Mouse (Mus musculus): ENCODE measurements around the gene 1700020L24Rik. TPM values are rescaled to one million over a fixed set of nuclear protein-coding genes. Genes with fewer than 3 reads are reported as not detected.

The 1700020L24Rik gene
- polyA plus RNA-seq, 2 experiments = 0.33 to 0.57 TPM

DNA sequence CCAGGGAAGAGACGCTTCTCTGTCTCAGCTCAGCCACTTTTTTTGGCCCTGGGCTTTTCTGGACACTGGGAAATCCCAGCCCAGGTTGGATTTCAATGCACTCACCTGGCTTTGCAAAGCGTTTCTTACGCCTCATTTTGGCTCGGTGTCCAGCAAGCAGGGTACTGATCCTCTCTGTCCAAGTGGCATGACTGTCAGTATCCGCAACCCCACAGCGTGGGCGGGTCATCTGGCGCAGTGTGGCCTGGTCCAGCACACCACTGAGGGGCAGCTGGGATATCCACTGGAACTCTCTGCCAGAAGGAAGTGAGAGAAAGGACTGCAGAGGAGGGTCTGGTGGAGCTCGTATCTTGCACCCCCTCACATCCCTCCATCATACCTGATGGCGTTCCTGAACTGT lies 13.8 kb downstream of the 1700020L24Rik start:
- Histone ChIP-seq H3K9me3 (ENCODE audit: control insufficient read depth, low read length) (no peaks in the 10 kb centered on the region), H3K4me3 (replicated peaks; ENCODE audit: low read length) (no peak overlapping the region), H3K36me3 (ENCODE audit: control insufficient read depth, insufficient read depth, low read length) (no peaks in the 10 kb centered on the region), H3K27ac (replicated peaks; ENCODE audit: low read depth, low read length) (no peak overlapping the region), H3K4me2 (replicated peaks; ENCODE audit: low read depth, low read length, severe bottlenecking) (no peak overlapping the region), H3K4me1 (ENCODE audit: control insufficient read depth, insufficient read depth, low read length) (peaks cover 13% of the 10 kb centered on the region), H3K27me3 (ENCODE audit: control insufficient read depth, insufficient read depth, low read length) (0 out of 2 replicates have a peak, but pooled peaks cover 4% of the 10 kb centered on the region), H3K9ac (ENCODE audit: low read depth, low read length, severe bottlenecking) (no peak overlapping the region)
- no peak for TF ChIP-seq POLR2A (IDR thresholded peaks at IDR 0.05; ENCODE audit: borderline replicate concordance, extremely low read depth, insufficient read depth, insufficient read length)
- no peak for ATAC-seq (ENCODE audit: low FRiP score, low read depth)
- WGBS = 85% methylated on average over 10 of the region's 10 CpGs
- DNase-seq (ENCODE audit: low spot score) = no peak

DNA sequence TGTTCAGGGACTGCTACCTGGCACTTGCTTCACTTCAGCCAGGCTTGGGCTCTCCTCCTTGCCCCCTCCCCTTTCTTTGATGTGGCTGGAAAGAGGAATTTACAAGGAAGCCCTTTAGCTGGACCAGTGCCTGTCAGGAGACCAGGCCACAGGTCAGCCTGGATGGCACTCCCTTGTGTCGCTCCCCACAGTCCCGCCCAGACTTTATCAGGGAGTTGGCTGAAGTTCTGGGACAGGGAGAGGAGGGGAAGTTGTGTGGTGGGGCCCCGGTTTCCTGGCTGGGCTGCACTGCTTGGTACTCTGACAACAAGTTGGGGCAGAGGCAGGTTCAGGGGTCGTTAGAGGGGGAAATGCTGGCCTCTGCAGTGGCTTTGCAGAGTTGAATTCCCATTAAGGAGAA lies 17.1 kb downstream of the 1700020L24Rik start:
- 10% methylated on average over 4 of the region's 4 CpGs for WGBS

DNA sequence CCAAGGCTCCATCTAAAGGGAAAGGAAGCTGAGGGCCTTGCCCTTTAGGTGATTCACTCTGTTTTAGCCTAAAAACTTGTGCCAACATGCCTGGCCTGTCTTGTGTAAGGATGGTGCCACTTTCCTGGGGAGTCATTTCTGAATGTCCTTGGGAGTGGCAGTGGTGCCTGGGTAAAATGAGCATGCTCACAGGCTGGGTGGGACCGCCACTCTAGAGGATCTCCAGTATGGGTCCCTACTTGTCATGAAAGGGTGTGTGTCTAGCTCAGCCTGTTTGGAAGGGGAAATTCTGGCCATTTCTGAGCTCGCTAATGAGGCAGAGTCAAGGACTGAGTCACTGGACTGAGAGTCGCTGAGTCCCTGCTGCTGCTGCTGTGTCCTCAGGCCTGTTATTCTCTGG lies 18.1 kb downstream of the 1700020L24Rik start:
- H3K4me2 ChIP-seq (replicated peaks; ENCODE audit: low read depth, low read length, severe bottlenecking) = no peak overlapping the region
- TF ChIP-seq POLR2A (IDR thresholded peaks at IDR 0.05; ENCODE audit: borderline replicate concordance, extremely low read depth, insufficient read depth, insufficient read length) = no peak
- no peak overlapping the region for H3K9ac ChIP-seq (ENCODE audit: low read depth, low read length, severe bottlenecking)
- DNase-seq (ENCODE audit: low spot score) (no peak), ATAC-seq (ENCODE audit: low FRiP score, low read depth) (no peak)
- H3K4me3 ChIP-seq (replicated peaks; ENCODE audit: low read length) = no peak overlapping the region
- no peaks in the 10 kb centered on the region for H3K36me3 ChIP-seq (ENCODE audit: control insufficient read depth, insufficient read depth, low read length)
- no peaks in the 10 kb centered on the region for H3K9me3 ChIP-seq (ENCODE audit: control insufficient read depth, low read length)
- H3K4me1 ChIP-seq (ENCODE audit: control insufficient read depth, insufficient read depth, low read length) = peaks cover 13% of the 10 kb centered on the region
- H3K27me3 ChIP-seq (ENCODE audit: control insufficient read depth, insufficient read depth, low read length) = no peaks in the 10 kb centered on the region
- 64% methylated on average over 3 of the region's 3 CpGs for WGBS
- H3K27ac ChIP-seq (replicated peaks; ENCODE audit: low read depth, low read length) = no peak overlapping the region

More for the DNA sequence above, 17.1 kb downstream of the 1700020L24Rik start:
- no peak overlapping the region for H3K4me3 ChIP-seq (replicated peaks; ENCODE audit: low read length)
- no peaks in the 10 kb centered on the region for H3K27me3 ChIP-seq (ENCODE audit: control insufficient read depth, insufficient read depth, low read length)
- H3K9ac ChIP-seq (ENCODE audit: low read depth, low read length, severe bottlenecking) = no peak overlapping the region
- TF ChIP-seq POLR2A (IDR thresholded peaks at IDR 0.05; ENCODE audit: borderline replicate concordance, extremely low read depth, insufficient read depth, insufficient read length) = no peak
- no peaks in the 10 kb centered on the region for H3K9me3 ChIP-seq (ENCODE audit: control insufficient read depth, low read length)
- DNase-seq (ENCODE audit: low spot score) = no peak
- H3K4me1 ChIP-seq (ENCODE audit: control insufficient read depth, insufficient read depth, low read length) = peaks cover 13% of the 10 kb centered on the region
- no peak overlapping the region for H3K27ac ChIP-seq (replicated peaks; ENCODE audit: low read depth, low read length)
- H3K4me2 ChIP-seq (replicated peaks; ENCODE audit: low read depth, low read length, severe bottlenecking) = no peak overlapping the region
- no peaks in the 10 kb centered on the region for H3K36me3 ChIP-seq (ENCODE audit: control insufficient read depth, insufficient read depth, low read length)
- ATAC-seq (ENCODE audit: low FRiP score, low read depth) = no peak

DNA sequence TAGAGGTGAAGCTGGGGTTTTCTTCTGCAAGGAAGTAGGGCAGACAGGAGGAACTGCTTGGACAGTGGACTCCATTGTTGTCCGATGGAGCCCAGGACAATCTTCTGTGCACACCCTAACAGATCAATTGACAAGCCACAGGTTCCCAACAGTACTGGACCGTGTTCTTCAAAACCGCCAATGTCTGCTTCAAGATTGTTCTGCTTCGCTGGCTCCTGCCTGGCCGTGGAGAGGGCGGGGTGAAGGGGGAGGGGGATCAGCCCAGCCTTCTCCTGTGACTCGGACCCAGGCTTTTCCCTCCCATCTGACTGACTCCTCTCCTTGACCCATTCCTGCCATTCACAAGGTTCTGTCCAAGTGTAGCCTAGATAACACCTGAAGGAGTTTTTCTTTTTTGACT lies 19.8 kb downstream of the 1700020L24Rik start:
- WGBS = 42% methylated on average over 7 of the region's 7 CpGs
- H3K4me1 ChIP-seq (ENCODE audit: control insufficient read depth, insufficient read depth, low read length) = peaks cover 13% of the 10 kb centered on the region
- DNase-seq (ENCODE audit: low spot score) = no peak

DNA sequence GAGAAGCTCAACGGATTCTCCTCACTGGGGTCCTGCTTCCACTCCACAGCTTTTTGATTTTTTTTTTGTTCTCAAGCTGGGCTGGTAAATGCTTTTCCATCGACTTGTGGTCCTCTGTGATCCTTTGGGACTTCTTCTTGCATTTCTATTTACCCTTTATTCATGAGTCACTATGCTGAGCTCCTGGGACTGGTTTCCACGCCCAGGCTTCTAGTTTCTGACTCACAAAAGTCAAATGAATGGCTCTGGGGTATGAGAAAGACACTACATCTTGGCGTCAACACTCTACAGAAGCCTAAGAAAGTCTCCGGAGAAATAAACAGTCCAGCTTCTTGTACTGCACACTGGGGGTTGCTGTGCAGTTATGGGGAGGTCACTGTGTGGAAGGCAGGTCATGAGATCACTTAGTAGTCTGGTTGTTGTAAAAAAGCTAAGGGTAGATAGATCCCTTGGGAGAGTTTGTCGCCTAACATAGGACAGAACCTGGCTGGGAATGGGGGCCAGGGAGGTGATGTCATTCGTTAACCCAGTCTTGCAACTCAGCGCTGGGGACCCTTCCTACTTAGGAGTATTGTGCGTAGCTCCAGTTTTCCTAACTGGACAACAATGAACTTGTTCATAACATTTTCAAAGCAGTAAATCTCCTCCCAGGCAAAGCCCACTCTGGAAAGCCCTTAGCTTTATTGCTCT lies 20.6 kb downstream of the 1700020L24Rik start:
- H3K4me1 ChIP-seq (ENCODE audit: control insufficient read depth, insufficient read depth, low read length) = peaks cover 13% of the 10 kb centered on the region
- H3K36me3 ChIP-seq (ENCODE audit: control insufficient read depth, insufficient read depth, low read length) = no peaks in the 10 kb centered on the region
- 37% methylated on average over 9 of the region's 9 CpGs for WGBS
- TF ChIP-seq POLR2A (IDR thresholded peaks at IDR 0.05; ENCODE audit: borderline replicate concordance, extremely low read depth, insufficient read depth, insufficient read length) = no peak
- H3K4me3 ChIP-seq (replicated peaks; ENCODE audit: low read length) = no peak overlapping the region
- H3K9me3 ChIP-seq (ENCODE audit: control insufficient read depth, low read length) = no peaks in the 10 kb centered on the region
- H3K27ac ChIP-seq (replicated peaks; ENCODE audit: low read depth, low read length) = no peak overlapping the region
- peak; percentile 60; the same call in 1 of the 2 replicates for ATAC-seq (ENCODE audit: low FRiP score, low read depth)
- DNase-seq (ENCODE audit: low spot score) = no peak
- no peak overlapping the region for H3K9ac ChIP-seq (ENCODE audit: low read depth, low read length, severe bottlenecking)
- peaks cover 8% of the 10 kb centered on the region; the same call in 1 of the 2 replicates for H3K27me3 ChIP-seq (ENCODE audit: control insufficient read depth, insufficient read depth, low read length)
- no peak overlapping the region for H3K4me2 ChIP-seq (replicated peaks; ENCODE audit: low read depth, low read length, severe bottlenecking)

More for the DNA sequence above, 19.8 kb downstream of the 1700020L24Rik start:
- 0 out of 2 replicates have a peak overlapping the region, but pooled peaks have one; percentile 1 for H3K4me2 ChIP-seq (replicated peaks; ENCODE audit: low read depth, low read length, severe bottlenecking)
- peaks cover 8% of the 10 kb centered on the region; the same call in 1 of the 2 replicates for H3K27me3 ChIP-seq (ENCODE audit: control insufficient read depth, insufficient read depth, low read length)
- no peak for TF ChIP-seq POLR2A (IDR thresholded peaks at IDR 0.05; ENCODE audit: borderline replicate concordance, extremely low read depth, insufficient read depth, insufficient read length)
- H3K9ac ChIP-seq (ENCODE audit: low read depth, low read length, severe bottlenecking) = no peak overlapping the region
- ATAC-seq (ENCODE audit: low FRiP score, low read depth) = no peak
- no peak overlapping the region for H3K4me3 ChIP-seq (replicated peaks; ENCODE audit: low read length)
- no peaks in the 10 kb centered on the region for H3K9me3 ChIP-seq (ENCODE audit: control insufficient read depth, low read length)
- H3K36me3 ChIP-seq (ENCODE audit: control insufficient read depth, insufficient read depth, low read length) = no peaks in the 10 kb centered on the region
- no peak overlapping the region for H3K27ac ChIP-seq (replicated peaks; ENCODE audit: low read depth, low read length)
